Mouse (Mus musculus) ovary, adult 18-20 months (tissue): ENCODE results near the gene Gm48552.

Experiments used
- DNase-seq: peaks from one replicate; pipeline ENCODE4 v3.0.0; 2022; ENCODE audit warnings: low spot score, mixed read lengths

Gm48552 gene

DNA sequence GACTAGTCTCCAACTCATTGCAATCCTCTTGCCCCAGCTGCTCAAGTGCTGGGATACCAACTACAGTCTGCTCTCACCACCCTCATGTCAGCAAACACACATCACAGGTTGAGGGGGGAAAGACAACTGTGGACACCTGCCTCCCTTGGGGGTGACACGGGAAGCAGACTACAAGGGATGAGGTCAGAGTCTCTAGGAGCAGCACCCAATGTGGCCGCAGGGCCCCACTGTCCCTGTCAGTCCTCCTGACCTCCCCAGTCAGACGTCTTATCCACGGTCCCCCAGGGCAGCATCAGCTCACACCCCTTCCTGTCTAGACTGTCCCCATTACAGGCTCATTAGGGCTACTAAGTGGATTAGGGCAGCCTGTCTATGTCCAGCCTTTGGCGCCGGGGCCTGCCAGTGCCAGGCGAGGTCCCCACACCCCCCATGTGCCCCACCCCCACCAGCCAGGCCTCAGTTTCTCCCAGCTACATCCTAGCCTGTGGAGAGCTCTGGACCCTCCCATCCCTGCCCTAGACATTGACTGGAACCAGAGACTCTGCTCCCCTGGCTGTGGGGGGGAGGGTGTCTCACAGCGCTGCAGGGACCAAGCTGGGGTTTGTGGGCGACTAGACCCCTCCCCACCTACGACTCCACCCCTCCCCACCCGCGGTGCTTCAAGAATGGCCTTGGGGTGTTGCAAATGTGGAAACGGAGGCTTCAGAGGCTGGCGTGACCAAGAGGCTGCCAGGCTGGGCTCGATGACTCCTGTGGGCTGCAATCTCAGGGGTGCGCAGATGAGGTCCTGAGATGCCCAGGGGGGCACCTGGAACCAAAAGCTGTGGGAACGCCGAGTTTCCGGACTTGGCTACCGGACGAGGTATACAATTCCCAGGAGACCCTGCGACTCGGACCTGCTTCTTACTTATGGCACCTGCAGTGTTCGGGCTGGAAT, 18.0 kb downstream of the Gm48552 start:
- DNase-seq: no peak

DNA sequence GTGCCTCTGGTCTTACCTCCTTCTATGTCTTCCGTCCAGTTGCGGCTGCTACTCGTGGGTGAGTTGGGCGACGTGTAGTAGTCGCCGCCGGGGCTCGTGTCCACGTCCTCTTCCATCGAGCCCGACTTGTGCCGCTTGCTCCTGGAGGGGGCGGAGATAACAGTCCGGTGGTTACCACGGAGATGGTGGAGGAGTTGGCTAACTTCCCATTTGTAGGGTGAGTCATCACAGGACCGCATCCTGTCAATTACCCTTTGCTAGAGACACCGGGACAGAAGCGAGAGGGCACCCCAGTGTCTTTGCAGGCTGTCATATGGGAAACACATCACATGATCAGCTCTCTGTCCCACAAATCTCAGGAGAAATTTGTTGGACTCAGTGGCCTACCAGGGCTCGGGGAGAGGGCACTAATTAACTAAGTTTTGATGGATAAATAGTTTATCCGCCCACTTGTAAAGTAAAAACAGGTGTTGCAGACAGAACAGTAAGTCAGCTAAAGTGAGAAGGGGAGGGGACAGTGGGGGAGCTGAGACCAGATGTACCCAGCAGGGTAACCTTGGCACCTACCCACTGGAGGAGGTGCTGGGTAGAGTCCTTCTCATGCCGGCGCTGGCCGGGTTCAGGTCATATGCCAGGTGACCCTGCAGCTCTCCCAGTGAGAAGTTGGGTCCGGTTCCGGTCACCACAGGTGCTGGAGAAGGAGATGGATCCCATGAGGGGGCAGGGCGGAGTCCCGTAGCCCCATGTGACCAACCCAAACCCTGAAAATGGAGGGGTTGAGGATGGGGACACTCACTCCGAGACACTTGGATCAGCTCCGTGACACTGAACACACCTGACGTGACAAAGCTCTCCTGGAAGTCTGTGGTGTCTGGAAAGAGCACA, 19.0 kb downstream of the Gm48552 start:
- DNase-seq: peak; percentile 80

DNA sequence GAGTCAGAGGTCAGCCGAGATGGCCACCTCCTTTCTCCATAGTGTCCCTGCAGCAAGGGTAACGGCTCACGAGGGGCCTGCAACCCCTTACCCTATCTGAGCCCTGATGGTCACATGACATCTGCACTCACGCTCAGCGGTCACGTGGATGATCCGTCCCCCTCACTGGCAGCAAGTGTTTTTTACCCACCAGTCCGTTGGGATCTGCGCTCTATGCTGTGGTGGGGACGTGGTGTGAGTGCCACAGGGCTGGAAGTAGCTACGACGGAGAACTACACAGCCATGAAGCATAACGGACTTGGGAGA, 19.6 kb downstream of the Gm48552 start:
- no peak for DNase-seq

DNA sequence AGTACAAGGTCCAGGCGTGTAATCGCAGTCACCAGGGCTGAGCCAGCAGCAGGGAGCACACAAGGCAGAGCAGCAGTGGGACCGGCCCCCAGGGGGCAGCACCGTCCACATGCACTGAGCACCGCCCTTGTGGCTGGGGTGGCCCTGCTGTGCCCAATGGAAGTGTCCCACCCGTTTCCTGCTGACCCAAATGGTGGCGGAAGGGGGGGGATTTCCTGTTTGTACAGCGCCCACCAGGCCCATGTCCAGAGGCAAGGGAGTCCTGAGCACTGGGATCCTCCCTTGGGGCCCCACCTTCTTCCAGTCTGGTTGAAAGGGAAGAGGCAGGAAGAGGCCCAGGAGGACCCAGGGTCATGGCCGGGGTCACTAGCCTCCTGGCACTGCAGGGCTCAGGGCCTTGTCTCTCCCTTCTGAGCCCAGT, 20.1 kb downstream of the Gm48552 start:
- no peak for DNase-seq

DNA sequence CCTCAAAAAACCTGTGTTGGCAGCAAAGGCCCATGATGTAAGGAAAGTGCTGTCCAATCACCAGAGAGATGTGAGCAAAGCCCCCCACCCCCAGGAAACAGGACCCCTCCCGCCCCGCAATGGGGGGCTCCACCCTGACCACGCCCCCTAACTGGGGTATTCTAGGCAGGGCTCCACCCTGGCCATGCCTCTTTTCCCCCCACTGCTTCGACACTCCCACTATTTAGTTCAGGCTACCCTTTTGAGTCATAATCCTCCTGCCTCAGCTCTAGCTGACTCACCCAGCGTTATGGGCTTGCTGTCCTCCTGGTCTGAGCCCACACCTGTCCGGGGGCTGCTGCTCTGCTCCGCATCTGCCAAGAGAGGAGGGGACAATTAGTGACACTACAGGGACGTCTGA, 20.5 kb downstream of the Gm48552 start:
- no peak for DNase-seq

DNA sequence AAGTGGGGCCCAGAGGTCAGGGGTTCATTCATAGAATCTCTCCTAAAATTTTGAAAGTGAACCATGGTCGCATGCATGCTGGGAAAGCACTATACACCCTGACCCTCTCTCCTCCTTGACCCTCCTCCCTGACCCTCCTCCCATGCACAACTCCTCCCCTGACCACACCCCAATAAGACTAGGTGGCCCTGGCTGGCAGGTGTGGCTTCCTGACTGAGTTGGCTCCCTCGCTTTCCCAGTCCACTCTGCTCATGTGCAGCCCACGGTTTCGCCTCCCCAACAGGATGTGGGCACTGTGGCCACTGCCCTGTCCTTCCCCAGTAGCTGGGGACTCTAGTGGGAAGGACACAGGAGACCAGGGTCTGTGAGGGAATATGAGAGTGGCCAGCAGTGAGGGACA, 21.5 kb downstream of the Gm48552 start:
- no peak for DNase-seq

DNA sequence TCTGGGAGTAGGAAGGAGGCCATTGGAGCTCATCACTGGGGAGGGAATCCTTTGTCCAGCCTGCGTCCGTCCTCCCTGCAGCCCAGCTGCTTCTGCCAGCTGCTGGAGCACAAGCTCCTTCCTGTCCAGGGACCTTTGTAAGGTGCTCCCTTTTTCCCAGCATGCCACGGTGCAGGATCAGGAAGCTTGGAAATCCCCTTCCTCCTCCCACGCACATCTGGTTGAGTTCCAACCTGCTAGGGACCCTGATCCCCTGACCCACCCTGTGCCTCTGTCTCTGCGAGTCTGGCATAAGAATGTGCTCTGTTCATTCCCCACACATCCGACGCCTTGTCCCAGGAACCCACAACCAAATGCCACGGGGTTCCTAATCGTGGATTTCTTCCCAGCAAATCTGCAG, 22.2 kb downstream of the Gm48552 start:
- DNase-seq: no peak

DNA sequence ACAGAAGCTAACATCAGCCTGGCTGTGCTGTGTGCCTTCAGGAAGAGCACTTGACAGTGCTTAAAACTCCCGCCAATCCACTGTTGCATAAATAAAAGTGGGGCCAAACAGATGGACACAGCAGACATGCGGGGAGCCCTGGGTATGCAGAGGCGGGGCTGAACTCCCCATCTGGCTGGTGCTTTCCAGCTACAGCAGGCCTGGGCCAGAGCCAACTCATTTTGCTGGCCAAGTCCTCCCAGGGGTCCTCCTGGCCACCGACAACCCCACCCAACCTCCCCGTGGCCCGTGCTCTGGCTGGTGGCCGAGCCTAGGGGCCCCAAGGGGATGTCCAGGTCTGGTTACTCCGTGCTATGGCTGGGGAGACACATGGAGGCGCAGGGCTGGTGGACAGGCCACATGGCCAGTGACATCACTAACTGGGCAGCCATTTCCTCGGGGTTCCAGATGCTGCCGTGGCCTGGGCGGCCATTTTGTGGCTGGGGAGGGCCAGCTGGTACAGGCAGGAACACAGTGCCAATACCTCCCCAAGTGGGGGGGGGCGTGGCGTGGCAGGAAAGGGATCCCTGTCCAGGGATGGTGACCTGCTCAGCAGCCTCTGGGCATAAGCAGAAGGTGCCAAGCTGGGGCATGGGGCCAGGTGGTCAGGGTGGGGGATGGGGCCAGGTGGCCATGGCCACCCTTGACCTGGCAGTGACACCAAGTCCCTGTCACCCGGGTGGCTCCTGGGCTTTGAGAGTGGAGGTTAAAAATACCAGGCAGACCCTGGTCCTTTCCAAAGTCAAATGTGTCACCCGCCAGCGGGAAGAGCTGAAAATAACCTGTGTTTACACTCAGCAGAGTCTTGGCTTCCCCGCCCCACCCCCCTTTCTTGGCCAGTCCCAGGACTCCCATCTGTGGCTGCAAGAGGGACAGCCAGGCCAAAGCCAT, 22.9 kb downstream of the Gm48552 start:
- peak; percentile 65 for DNase-seq

DNA sequence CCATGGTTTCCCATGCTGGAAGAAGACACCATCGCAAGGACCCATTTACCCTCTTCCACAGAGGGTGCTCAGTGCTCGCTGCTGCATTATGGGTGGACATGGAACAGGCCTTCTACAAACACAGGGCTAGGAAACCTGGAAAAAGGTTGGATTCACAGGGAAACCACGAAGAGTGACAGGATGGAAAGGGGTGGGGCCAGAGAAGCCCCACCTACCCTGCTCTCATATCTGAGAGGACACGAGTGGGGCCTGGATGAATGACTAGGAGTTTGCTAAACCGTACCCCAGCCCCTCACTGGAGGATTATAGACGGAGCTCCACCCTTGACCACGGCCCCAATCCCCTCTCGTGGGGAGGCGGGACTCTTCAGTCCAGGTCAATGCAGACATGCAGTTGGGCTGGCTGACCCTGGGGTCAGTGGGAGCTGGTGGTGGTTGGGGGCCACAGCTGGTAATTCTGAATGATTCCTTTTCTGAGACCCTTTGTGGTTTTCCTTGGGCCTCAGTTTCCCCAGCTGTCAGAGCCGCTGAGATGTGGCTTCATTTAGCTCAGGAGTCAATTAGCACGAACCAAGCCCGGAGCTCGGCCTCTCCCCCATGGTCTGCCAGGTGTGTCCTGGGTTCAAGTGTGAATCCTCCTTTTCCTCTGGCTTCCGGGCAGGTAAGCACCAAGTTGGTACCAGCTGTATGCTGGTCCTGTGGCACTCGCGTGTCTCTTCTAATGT, 23.9 kb downstream of the Gm48552 start:
- no peak for DNase-seq

DNA sequence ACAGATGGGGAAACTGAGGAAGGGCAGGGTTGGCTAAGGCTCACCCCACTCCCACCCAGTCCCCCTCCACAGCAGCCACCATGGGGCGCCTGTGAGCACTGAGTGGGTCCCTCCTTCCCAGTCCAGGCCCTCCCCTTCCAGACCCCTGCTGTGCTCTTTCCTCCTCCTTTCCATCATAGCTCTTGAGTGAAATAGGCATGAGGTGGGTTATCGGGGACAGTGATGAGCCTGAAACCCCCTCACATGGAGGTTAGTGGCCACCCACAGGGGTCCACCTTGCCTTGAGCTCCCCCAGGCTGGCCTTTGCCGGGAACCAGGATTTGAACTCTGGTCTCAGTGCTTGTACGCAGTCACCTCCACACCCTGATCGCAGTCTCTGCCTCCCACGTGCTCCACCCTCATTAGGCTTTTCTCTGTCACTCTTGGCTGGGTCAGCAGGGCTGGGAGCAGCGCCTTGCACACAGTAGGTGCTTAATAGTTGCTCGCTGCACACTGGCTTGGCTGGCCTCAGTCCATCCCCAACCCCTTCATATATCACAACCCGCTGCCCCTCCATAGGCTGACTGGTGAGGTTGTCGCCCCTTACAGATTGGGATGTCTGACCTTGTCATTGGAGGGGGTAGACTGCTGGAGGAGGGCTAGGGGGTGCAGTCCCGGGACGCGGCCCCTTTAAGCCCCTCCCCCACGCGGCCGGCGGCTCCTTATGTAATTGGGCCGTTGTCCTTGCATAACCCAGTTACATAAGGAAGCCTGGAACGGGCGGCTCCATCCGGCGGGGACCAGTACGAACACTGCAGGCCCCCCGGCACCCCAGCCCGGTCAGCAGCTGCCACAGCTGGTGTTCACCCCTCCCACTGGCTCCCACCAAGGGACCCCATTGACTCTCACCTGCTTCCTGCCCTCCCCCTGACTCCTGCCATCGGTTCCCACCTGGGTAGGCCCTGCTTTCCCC, 24.8 kb downstream of the Gm48552 start:
- DNase-seq: peak; percentile 75

DNA sequence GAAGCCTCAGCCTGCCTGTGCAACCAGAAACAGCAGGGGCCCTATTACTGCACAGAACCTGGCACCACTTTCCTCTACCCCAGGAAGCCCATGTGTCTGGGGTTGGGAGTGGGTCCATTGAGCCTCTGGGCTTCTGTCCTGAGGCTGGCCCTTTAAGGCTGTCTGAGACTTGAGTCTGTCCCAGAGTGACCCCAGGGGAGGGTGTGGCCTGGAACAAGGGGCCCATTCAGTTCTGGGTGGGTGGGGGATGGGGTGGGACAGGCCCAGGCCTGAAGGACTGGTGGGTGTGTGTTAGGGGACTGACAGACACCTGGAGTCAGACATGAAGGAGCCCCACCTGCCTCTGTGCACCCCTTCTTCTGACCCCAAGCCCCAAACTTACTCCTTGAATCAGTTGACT, 25.9 kb downstream of the Gm48552 start:
- no peak for DNase-seq

DNA sequence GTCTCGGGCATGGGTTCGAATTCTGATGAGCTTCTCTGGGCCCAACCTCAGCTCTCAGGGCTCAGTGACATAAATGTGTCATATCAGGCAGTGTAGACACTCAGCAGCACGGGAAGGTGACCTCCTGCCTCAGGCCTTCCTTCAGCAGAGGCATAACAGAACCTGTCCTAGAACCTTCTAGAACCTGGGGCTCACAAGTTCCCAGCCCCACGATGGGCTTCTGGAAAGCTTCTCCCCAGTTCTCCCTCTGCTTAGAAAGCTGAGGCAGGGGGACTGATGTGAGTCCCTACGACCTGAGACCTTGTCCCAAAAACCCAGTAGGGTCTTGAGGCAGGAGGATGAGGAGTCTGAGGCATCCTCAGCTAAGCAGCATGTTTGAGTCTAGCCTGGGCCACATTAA, 26.3 kb downstream of the Gm48552 start:
- DNase-seq: no peak

DNA sequence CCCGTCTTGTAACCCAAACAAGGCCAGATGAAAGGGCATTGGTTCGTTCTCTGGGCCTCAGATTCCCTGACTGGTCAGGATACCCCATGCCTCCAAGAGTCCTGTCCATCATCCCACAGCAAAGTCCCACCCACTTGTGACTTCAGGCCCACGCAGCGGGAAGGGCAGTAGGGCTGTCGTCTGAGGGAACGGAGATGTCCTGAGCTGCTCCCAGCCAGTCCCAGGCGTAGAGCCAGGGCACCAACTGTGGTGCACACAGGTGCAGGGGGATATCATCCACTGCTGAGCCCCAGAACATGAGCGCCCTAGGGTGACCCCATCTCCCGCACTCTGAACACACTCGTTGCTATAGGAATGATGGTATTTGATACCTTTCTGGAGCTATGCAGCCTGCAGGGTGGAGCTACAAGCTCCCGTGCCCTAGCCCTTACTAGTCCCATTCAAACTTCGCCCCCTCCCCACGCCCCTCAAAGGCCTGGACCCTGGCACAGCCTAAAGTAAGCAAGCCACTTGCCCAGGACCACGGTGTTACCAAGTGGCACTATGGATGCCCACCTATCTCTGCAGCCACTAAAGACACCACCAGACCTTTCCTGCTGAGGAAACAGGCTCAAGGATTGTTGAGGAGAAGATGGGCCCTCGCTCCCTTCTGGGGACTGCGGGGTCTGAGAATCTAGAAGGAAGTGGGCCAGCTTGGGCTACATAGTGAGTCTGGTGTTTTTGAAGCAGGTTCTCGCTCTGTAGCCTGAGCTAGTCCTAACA, 26.9 kb downstream of the Gm48552 start:
- DNase-seq: no peak

DNA sequence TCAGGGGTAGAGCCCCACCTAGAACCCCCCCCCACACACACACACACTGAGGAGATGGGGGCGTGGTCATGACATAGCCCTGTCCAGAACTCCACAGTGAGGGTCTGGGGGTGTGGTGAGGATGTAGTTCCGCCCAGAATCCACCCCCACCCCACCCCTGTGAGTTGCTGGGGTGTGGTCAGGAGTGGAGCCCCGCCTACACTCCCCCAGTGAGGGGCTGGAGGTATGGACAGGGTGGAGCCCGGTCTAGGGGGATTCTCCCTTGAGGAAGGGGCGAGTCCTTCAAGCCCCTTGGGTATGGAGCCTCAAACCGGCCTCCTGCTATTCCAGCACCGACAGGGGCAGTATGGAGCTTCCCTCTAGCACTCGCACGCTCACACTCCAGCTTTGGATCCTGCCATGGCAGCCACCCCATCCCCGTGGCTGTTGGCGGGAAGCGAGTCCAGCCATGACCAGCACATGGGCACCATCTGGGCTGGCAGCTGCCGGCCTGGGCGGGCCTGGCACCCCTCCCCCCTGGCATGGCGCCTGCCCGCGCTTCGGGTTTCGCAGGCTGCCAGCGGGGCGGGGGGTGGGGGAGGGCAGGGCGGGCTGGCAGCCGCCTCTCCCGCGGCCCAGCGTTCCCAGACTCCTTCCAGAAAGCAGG, 27.9 kb downstream of the Gm48552 start:
- DNase-seq: peak; percentile 77

DNA sequence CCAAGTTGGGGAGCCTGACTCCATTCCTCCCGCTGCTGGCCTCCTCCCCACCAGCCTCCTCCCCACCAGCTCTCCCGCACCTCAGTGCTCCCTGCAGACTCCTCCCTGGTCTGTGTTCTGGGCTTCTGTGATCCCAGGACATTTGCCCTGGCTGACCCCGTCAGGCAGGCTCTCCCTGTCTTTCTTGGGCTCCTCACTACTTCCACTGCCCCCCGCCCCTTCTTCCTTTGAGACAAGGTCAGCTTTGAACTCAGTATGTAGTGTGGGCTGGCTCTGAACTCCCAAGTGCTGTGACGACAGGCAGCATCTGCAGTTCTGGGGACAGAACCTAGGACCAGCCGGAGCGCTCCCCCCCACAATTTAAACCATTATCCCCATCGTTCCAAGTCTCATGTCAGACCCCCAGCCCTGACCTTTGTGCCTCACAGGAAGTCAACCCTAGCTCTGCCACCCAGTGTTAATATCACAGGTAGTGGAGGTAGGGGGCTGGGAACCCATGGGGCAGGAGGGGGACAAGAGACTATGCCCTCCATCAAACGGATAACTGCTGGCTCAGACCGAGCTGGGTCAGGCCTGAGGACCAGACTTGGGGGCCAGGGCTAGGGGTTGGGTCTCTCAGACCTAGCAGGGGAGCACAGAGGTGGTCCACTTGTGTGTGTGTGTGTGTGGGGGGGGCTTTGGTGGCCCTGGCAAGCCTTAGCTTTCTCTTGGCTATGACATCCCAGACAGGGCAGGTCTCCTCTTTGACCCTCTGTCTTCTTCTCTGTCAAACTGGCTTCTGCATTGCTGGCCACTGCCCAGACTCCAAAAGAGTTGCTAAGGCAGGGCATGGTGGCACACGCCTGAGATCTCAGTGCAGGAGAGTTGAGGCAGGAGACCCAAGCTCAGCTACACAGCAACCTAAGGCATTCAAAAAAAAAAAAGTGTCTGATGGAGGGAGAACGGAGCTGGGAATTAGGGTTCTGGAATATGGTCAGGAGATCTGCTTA, 28.7 kb downstream of the Gm48552 start:
- DNase-seq: no peak

DNA sequence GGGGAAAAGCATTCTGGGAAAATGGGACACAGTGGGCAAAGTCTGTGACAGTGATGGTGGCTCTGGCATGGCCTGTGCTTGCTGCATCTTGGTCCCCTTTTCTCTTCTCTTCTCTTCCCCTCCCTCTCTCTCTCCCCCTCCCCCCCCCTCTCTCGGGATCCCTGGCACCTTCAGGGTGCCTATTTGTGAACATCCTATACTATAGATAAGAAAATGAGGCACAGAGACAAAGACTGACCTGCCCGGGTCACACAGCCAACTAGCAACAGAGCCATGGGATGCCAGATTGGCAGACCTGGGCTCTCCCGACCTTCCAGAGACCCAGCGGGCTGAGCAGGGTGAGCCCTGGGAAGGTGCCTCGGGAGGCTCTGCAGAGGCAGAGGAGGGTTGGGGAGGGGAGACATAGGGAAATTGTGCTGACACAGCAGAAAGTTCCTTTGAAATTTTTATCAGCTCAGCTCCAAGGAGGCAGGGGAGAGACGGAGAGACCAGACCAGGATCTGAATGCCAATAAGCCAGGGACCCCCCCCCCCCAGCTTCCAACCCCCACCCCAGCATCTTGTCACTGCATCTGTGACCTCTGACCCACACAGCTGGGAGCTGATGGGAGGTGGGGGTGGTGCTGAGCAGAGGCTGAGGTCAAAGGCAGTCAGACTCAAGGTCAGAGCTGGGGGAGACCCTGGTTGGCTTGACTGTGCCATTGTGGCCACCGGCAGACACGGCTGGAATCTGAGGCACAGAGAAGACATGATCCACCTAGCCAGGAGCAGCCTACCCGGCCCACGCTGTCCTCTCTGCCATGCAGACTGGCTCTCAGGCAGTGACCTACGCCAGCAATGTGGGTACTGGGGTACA, 29.6 kb downstream of the Gm48552 start:
- DNase-seq: no peak
